In the genomic region with DNA sequence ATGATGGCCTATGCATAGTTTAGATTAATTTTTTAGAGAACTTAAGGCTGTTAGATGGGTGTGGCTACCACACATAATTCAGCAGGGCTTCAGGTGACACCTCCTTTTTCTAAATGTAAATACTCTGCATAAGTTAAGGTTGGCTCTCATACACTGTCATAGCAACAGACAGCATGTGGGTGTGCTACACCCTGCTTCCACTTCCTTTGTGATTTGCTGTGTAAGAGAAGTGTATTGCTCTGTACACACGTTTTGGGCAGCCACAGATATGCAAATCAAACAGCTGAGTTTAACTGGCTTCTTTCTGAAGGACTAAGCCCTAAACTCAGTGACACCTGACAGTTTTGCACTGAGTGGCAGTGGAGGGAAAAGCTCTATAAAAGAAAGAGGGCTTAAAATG, we compare ENCODE assay signal across 28 mouse cellular contexts.
DNase-seq lines count a peak whose midpoint lies in the region; ATAC-seq and TF ChIP-seq lines count a peak whose summit lies in the region.
"Had no signal": no experiment of that assay in that cellular context is flagged by ENCODE, and none has a peak within 500 bp of the region (broad histone marks: within the 10 kb centered on the region; RNA-seq: fewer than 3 reads in every experiment).

No protein-coding gene starts in this region.

- H3K36me3 ChIP-seq in hindbrain, embryonic 13.5 days, result peaks cover 7% of the 10 kb centered on the region; the same call in 1 of the 2 replicates
- no peaks in the 10 kb centered on the region for H3K36me3 ChIP-seq in hindbrain, postnatal 0 days (ENCODE audit: insufficient read depth, low read length)
- no peaks in the 10 kb centered on the region for H3K36me3 ChIP-seq in lung, postnatal 0 days (ENCODE audit: insufficient read depth, low read length)
- H3K36me3 ChIP-seq: kidney, embryonic 15.5 days; limb, embryonic 13.5 days had no signal

- no peaks in the 10 kb centered on the region for H3K27me3 ChIP-seq in hindbrain, embryonic 13.5 days
- no peaks in the 10 kb centered on the region for H3K27me3 ChIP-seq in hindbrain, postnatal 0 days (ENCODE audit: insufficient read depth, low read length)
- H3K27me3 ChIP-seq in lung, postnatal 0 days (replicated peaks; ENCODE audit: insufficient read depth, low read length), result no peaks in the 10 kb centered on the region
- H3K27me3 ChIP-seq: forebrain, embryonic 13.5 days; kidney, embryonic 15.5 days; limb, embryonic 13.5 days; midbrain, embryonic 12.5 days; neural tube, embryonic 13.5 days had no signal

- no peak for ATAC-seq in hindbrain, embryonic 13.5 days (ENCODE audit: low FRiP score)
- ATAC-seq in hindbrain, postnatal 0 days, result no peak
- ATAC-seq in lung, postnatal 0 days, result peak; percentile 40; the same call in 1 of the 2 replicates
- ATAC-seq: CD4-positive, CD25-positive, alpha-beta regulatory T cell, adult 4 months had no signal

- H3K27ac ChIP-seq in hindbrain, embryonic 13.5 days, result peak overlapping the region; percentile 66
- no peak overlapping the region for H3K27ac ChIP-seq in hindbrain, postnatal 0 days
- no peak overlapping the region for H3K27ac ChIP-seq in lung, postnatal 0 days (ENCODE audit: low read length)
- H3K27ac ChIP-seq: forebrain, embryonic 13.5 days; kidney, embryonic 15.5 days; left cerebral cortex, adult 2 months; limb, embryonic 13.5 days had no signal

- H3K9ac ChIP-seq in hindbrain, embryonic 13.5 days, result no peak overlapping the region
- H3K9ac ChIP-seq in hindbrain, postnatal 0 days (replicated peaks; ENCODE audit: low read length), result no peak overlapping the region
- H3K9ac ChIP-seq in lung, postnatal 0 days (replicated peaks; ENCODE audit: low read depth), result no peak overlapping the region
- H3K9ac ChIP-seq: forebrain, embryonic 13.5 days; kidney, embryonic 15.5 days; limb, embryonic 13.5 days; midbrain, embryonic 12.5 days; neural tube, embryonic 13.5 days had no signal

- no peaks in the 10 kb centered on the region for H3K9me3 ChIP-seq in hindbrain, embryonic 13.5 days
- no peaks in the 10 kb centered on the region for H3K9me3 ChIP-seq in hindbrain, postnatal 0 days (ENCODE audit: low read length)
- no peaks in the 10 kb centered on the region for H3K9me3 ChIP-seq in lung, postnatal 0 days (ENCODE audit: low read length)
- H3K9me3 ChIP-seq: forebrain, embryonic 13.5 days; kidney, embryonic 15.5 days; limb, embryonic 13.5 days; midbrain, embryonic 12.5 days; neural tube, embryonic 13.5 days had no signal

- no peak for DNase-seq in hindbrain, postnatal 0 days (ENCODE audit: low spot score)
- no peak for DNase-seq in lung, postnatal 0 days (ENCODE audit: low spot score)
- DNase-seq in lung, postnatal 4 days, result no peak
- peak; percentile 64 for DNase-seq in A20 (ENCODE audit: low read depth, low spot score)
- peak; percentile 7 for DNase-seq in large intestine, adult 2 months (ENCODE audit: low read depth, low spot score)
- no peak for DNase-seq in embryo, embryonic 10.5 days (ENCODE audit: low spot score)
- DNase-seq in Muller cell, postnatal 12 days (ENCODE audit: inconsistent ontology term), result no peak
- DNase-seq: adrenal gland, postnatal 25 days; cerebellum, adult 18-20 months; cerebellum, postnatal 14 days; gastrocnemius, postnatal 25 days; heart, adult 18-20 months; heart, postnatal 36 days; kidney, adult 18-20 months; kidney, postnatal 25 days; thymus, postnatal 14 days had no signal

- no peak for TF ChIP-seq CTCF in hindbrain, postnatal 0 days (IDR thresholded peaks at IDR 0.05; ENCODE audit: low read depth)
- TF ChIP-seq CTCF in lung, postnatal 0 days (IDR thresholded peaks at IDR 0.05), result no peak

- H3K4me1 ChIP-seq in hindbrain, embryonic 13.5 days (replicated peaks), result peaks cover 51% of the 10 kb centered on the region
- peaks cover 17% of the 10 kb centered on the region for H3K4me1 ChIP-seq in hindbrain, postnatal 0 days (ENCODE audit: insufficient read depth, low read length)
- no peaks in the 10 kb centered on the region for H3K4me1 ChIP-seq in lung, postnatal 0 days (ENCODE audit: insufficient read depth, low read depth, low read length)
- H3K4me1 ChIP-seq: kidney, embryonic 15.5 days had no signal

- H3K4me2 ChIP-seq in hindbrain, embryonic 13.5 days, result no peak overlapping the region
- no peak overlapping the region for H3K4me2 ChIP-seq in hindbrain, postnatal 0 days (ENCODE audit: low read depth, low read length)
- H3K4me2 ChIP-seq in lung, postnatal 0 days (replicated peaks; ENCODE audit: low read depth, low read length), result no peak overlapping the region
- H3K4me2 ChIP-seq: forebrain, embryonic 13.5 days; heart, embryonic 11.5 days; kidney, embryonic 15.5 days; limb, embryonic 13.5 days; liver, embryonic 11.5 days; midbrain, embryonic 12.5 days; neural tube, embryonic 13.5 days had no signal

- 10% methylated on average over 1 of the region's 1 CpGs for WGBS in hindbrain, embryonic 13.5 days
- 14% methylated on average over 1 of the region's 1 CpGs for WGBS in hindbrain, postnatal 0 days
- WGBS in lung, postnatal 0 days, result 10% methylated on average over 1 of the region's 1 CpGs
- 15% methylated on average over 1 of the region's 1 CpGs for WGBS in large intestine, adult 2 months

- TF ChIP-seq EP300 in lung, postnatal 0 days (IDR thresholded peaks at IDR 0.05), result no peak

- no peak overlapping the region for H3K4me3 ChIP-seq in hindbrain, embryonic 13.5 days
- H3K4me3 ChIP-seq in hindbrain, postnatal 0 days (ENCODE audit: low read length), result no peak overlapping the region
- H3K4me3 ChIP-seq in lung, postnatal 0 days (ENCODE audit: low read depth, low read length), result no peak overlapping the region
- H3K4me3 ChIP-seq: forebrain, embryonic 13.5 days; kidney, embryonic 15.5 days; layer of hippocampus, adult 2 months; left cerebral cortex, adult 2 months; limb, embryonic 13.5 days; midbrain, embryonic 12.5 days; myocyte; neural tube, embryonic 13.5 days had no signal

Comparison
In these comparisons a context has a peak if more than half of its experiments do, and no peak if none do; other contexts are left out.
1. DNase-seq: peak in A20 (single experiment) and large intestine, adult 2 months (single experiment); none in hindbrain, postnatal 0 days (single experiment), lung, postnatal 0 days (single experiment), lung, postnatal 4 days (0 of 2), embryo, embryonic 10.5 days (single experiment) and Muller cell, postnatal 12 days (single experiment).